Mouse (Mus musculus): Measurements from ENCODE around the gene Lgr5.

Lgr5 gene

DNA sequence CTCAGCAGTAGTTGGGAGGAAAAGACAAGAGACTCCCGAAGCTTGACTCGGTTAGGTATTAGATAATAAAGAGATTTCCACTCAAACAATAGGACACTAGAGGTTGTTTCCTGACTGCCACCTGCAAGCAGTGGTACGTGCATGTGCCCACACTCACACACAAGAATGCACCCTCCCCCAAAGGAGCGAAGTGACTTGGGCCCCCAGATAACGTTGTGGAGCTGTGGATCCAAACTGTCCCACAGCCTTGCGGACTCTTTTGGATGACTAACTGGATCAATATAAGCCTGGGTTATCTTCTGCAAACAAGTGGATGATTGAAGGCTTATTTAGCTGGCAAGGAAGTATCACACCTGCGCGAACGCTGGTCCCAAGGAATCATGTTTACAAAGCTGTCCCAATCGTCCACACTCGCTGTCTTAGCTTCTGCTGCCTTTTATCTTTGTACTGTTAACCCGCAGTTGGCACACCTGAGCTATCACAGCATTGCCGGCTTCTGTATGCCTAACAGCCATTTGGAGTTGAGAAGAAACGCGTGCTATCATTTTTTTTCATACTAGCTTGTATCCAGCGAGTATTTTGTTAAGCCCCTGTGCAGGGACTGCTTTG lies 81.8 kb downstream of the Lgr5 start:
- DNase-seq (ENCODE audit: extremely low spot score, low spot score), result peak; percentile 2

GRCm38 (mm10) chr10:115505155-115505554 lies 82.4 kb downstream of the Lgr5 start:
- peak; percentile 3 for DNase-seq (ENCODE audit: extremely low spot score, low spot score)

DNA sequence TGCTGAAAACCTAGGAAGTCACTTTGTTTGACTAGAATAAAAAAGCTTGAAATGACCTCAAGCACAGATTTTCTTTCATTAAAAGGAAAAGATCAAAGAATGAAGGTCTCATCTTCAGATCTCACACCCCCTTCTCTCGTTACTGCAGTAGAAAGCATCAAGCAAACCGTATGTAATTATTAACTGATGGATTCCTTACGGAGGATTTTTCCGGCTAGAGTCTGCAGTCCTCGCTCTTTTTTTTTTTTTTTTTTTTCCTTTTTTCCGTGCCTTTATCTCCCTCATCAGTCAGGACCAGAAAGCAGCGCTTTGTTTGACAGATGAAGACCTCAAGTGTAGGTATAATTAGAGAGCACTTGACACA lies 93.8 kb downstream of the Lgr5 start:
- no peak for DNase-seq (ENCODE audit: extremely low spot score, low spot score)

- DNase-seq (ENCODE audit: extremely low spot score, low spot score), result peak; percentile 26
Observed at GRCm38 (mm10) chr10:115492956-115493777, 94.4 kb downstream of the Lgr5 start.

DNA sequence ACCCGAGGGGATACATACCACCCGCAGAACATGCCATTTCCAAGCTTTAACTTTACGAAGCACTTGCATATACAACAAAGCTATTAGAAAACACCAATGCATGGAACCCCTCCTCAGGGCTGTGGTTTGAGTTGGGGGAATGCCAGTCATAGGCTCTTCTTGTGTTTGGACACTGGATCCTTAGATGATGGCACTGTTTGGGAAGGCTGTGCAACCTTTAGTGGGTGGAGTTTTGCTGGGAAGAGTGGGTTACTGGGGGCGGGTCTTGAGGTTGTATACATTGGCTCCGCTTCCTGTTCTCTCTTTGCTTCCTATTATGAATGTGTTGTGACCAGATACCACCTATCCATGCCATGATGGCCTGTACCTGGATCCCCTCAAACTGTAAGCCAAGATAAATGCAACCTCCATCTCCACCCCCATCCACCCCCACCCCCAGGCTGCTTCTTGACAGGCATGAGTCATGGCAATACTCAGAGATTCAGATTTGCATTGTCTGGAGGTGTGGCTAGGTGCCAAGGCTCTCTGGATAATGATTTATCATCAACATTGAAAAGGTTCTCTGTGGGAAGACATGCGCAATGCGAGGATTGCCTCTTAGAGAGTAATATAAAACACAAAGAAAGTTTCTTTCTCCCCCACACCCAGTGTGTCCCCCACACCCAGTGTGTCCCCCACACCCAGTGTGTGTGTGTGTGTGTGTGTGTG lies 95.6 kb downstream of the Lgr5 start:
- DNase-seq (ENCODE audit: extremely low spot score, low spot score), result no peak

GRCm38 (mm10) chr10:115485602-115486001 lies 102.0 kb downstream of the Lgr5 start:
- no peak for DNase-seq (ENCODE audit: extremely low spot score, low spot score)

DNA sequence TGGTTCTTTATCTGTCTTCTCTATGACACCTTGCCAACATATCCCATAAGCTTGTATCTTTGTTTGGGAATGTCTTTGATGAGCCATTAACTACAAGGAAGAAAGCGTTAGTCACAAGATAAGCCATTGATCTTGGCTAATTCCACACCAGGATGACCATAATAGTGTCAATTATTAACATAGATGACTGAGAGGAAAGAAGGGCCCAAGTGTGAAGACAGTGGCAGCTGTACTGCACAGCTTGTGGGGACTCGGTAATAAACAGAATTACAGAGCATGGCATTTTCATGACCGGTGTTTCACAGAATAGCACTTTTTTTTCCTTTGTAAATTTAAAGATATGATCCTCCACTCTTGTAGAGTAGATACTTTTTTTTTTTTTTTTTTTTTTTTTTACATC lies 102.9 kb downstream of the Lgr5 start:
- no peak for DNase-seq (ENCODE audit: extremely low spot score, low spot score)

DNA sequence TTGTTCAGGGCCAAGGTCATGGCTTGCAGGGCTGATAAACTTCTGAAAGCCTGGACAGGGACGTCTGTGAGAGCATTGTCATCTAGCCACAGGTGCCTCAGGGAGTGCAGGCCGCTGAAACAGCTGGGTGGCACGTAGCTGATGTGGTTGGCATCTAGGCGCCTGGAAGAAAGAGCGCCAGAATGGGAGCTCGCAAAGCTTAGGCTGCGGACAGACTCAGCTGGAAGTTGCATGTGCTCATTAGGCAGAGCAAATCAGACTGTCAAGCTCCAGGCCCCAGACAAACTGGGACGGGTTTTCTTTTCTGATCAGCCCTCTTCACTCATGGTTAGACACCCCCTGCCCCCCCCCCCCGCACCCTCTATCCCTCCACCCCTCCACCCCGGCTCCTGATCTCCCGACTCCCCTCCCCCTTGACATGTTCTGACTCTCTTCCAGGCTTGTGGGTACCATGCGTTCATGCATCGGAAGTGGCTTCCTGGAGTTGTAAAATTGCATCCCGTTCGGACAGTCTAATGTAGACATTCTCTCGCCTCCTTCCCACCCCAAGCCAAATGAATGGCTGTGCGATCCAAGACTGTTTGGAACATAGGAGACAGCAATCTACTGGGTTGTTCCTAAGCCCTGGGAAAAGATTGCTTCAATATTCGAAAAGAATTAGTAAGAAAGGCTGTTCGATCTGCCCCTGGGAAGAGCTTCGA lies 109.0 kb downstream of the Lgr5 start:
- peak; percentile 33 for DNase-seq (ENCODE audit: extremely low spot score, low spot score)

DNA sequence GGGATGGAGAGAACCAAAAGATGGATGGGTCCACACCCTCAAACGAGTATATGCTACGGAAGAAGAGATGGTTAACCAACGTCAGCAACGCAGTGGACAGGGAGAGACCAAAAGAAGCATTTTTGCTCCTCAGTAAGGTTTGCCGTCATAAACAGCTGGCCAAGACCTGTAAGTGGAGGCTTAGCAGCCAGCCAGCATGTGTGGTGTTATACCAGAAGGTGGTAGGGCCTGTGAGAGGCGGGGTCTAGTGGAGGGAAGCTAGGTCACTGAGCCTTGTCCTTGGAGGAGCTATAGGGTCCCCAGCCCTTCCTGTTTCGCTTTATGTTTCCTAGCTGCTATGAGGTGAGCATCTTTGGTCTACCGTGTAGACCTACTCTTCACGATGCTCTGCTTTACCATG lies 111.1 kb downstream of the Lgr5 start:
- DNase-seq (ENCODE audit: extremely low spot score, low spot score), result no peak

DNA sequence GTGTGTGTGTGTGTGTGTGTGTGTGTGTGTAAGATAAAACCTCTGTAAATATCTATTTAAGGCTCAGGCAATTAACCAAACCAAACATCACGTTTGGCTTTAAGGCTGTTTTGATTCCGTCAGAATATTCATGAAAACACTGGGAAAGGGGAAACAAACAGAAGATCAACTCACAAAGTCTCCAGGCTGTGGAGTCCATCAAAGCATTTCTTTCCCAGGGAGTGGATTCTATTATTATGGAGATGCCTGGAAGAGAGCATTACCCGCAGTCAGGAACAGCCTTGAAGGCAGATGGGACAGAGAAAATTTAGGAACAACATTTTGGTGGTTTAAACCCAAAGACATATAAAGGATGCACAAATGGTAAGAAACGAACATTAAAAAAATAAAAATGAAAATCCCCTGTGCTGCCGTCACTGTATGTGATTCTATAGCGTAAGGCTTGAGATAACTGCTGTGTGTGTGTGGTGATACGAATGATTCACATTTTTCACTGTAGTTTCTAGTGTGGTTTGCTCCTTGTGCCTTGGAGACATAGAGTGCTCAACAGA lies 112.5 kb downstream of the Lgr5 start:
- no peak for DNase-seq (ENCODE audit: extremely low spot score, low spot score)

DNA sequence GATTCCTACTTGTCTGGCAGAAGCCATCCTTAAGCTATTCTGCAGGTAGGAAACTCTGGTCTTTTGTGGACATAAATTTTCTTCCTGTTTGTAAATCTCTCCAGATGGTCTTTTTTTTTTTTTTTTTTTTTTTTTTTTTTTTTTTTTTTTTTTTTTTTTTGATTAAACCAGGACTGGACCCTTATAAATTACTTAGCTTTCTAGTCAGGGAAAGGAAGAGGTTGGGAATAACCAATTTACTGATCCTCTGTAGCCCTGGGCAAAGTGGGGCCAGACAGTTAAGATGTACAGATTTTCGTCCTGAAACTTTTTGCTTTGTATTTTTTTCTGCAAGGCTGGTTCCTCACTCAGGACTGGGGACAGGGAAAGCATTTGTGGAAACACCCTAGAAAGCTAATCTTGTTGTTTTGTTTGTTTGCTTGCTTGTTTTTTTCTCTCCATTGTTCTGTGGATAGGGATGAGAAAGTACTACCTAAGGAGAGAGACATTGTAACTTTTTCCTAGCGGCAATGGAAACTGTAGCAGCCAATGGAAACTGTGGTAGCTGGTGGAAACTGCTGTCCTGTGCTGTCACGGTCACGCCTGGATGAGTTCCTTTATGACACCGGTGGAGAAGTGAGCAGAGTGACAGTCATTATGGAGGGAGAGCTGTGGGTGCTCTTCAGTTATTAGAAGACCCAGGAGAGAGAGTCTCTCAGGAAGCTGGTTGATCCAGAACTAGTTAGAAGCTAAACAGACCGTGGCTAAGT lies 114.2 kb downstream of the Lgr5 start:
- no peak for DNase-seq (ENCODE audit: extremely low spot score, low spot score)

DNA sequence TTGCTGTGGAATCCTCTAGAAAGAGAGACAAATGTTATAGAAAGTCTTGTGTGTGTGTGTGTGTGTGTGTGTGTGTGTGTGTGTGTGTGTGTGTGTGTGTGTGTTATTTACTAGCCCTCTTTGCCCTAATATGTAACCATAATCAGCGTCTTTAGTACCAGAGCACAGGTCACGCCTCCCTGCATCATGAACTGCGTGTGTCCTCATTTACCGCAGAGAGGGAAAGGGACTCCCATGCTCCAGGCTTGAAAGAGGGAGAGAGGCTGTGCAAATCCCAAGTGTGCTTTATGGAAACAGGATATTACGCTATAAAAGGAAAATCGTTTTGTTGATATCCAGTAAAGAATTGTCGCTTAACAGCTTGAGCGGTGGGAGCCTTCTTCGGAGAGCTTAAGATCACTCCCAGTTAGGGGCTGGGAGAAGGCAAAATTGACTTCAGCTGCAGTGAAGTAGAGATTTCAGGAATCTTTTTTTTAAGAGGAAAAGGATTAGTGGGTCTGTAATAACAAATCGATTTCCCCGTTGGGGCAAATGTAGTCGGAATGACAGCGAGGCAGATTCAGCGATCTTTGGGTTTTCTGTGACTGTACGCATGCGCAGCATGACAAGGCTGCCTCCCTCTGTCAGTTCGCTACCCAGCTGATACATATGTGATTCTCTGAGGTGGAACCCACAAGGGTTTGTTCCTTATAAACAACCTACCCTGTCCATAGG lies 116.8 kb downstream of the Lgr5 start:
- no peak for DNase-seq (ENCODE audit: extremely low spot score, low spot score)

DNA sequence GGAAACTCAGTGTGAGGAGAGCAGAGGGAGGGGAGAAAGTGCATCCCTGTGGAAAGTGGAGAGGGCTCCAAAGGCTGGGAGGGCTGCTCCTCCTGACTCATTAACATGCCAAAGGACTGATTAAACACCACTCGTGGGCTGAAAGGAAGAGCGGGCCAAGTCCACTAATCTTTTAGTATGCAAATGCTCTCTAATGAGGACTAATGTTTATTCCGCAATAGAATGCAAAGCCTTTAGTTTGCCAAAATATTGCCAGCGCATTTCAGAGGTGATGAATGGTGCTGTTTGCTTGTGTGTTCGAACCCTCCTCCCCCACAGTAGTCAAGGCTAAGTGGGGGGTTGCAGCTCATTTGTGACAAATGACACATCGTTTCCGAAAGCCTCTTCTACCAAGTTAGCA lies 118.5 kb downstream of the Lgr5 start:
- DNase-seq (ENCODE audit: extremely low spot score, low spot score), result no peak

GRCm38 (mm10) chr10:115468632-115469031 lies 118.9 kb downstream of the Lgr5 start:
- no peak for DNase-seq (ENCODE audit: extremely low spot score, low spot score)

DNA sequence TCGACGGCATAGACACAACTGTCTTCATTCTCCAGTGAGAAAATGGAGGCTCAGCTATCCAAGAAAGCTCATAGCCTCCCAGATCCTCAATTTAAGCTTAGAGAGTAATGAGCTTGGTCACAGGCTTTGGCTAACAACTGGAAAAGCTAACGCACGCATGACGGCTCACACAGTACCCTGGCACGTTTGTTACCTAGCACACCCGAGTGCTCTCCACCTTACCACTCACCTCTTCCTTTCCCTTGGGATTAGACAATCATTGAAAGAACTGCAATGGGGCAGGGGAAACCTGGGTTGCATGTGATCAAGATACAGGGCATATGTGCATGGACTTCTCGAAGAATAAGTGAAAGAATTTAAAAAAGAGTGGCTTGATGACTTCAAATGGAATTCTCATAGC lies 119.6 kb downstream of the Lgr5 start:
- no peak for DNase-seq (ENCODE audit: extremely low spot score, low spot score)

GRCm38 (mm10) chr10:115465778-115466177 lies 121.8 kb downstream of the Lgr5 start:
- DNase-seq (ENCODE audit: extremely low spot score, low spot score), result no peak

- DNase-seq (ENCODE audit: extremely low spot score, low spot score), result no peak
Observed at GRCm38 (mm10) chr10:115465072-115465471, 122.5 kb downstream of the Lgr5 start.

DNA sequence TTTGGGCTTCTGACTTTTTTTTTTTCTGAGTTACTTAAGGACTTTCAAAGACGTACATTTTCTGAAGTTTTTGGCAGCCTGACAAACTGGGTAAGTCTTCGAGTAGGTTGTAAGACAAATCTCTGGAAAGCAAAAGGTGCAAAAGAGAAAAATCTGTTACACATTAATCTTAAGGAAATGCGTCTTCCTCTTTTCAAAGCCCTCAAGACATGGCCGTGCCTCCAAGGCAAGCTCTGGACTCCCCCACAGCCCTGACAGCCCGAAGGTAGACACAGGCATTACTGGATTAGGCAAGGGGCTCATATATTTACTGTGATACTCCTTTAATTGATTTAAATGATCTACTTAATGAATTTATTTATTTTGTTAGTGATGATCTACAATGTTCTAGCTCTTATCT lies 124.9 kb downstream of the Lgr5 start:
- no peak for DNase-seq (ENCODE audit: extremely low spot score, low spot score)

DNA sequence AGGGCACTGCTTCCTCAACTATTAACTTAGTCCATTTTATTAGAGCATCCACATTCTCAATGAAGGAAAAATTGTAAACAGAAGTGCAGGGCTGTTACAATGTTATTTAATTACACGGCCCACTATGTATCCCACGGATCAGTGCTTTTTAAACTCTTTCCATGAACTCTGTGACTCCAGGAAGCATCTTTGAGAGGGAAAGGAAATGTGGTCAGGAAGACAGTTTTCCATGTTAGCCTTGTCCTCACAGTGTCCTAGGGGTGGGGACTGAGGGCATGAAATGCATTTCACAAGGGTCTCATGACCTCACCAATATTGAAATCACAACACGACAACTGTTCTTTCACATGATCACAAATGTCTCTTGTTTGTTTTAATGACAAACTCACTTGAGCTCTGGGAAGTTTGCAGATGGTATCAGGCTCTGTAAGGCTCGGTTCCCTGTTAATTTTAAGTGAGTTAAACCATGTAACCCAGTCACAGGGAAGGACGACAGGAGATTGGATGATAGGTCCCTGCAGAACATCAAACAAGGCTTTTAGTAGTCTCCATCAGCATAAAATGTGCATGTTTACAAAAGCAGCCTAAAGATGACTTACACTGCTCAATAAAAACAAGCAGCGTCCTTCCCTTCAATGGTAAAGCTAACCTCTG lies 130.1 kb downstream of the Lgr5 start:
- no peak for DNase-seq (ENCODE audit: extremely low spot score, low spot score)

GRCm38 (mm10) chr10:115448614-115449013 lies 139.0 kb downstream of the Lgr5 start:
- no peak for DNase-seq (ENCODE audit: extremely low spot score, low spot score)

Data from neural tube, embryonic 10.5 days (tissue).